Mouse (Mus musculus): Measurements from ENCODE around the gene Shisal2a. TPM values are rescaled to one million over a fixed set of nuclear protein-coding genes. Genes with fewer than 3 reads are reported as not detected.

The Shisal2a gene
- total RNA-seq (2021): not detected
- long read RNA-seq, experiment 1: 0 reads
- long read RNA-seq, experiment 2: 0 reads

DNA sequence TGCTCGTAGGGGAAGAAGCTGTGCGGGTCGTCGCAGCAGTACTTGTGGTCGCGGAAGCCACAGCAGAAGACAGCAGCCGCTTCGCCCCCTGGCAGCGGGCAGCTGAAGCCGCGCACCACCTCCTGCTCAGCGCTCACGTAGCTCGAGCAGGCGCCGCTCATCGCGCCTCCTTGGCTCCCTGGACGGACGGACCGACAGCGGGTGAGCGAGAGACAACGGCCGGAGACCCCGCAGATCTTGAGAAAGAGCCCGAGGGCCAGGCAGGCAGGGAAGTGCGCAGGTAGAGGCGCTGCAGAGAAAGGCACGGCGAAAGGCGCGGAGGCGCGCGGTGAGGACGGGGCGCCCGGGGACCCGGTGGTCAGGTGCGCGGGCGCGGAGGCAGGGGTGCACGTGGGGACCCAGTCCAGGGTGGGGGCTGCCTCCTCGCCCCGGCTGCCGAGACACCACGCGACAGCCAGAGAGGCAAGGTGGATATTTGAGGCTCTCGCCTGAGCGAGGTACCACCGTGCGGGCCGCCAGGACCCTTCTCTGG lies at the start of gene Shisal2a:
Gene Shisal2a (minus strand): TSS at position 167 of the 532 bp plus-strand sequence.
- no peak for TF ChIP-seq CTCF (IDR thresholded peaks at IDR 0.05)
- no peak for DNase-seq (ENCODE audit: extremely low spot score in 1 of 2, low spot score in 2 of 2)
- intact Hi-C loops (cut with DNase I): no loop called here
- no peak within 1 kb of the TSS for H3K27ac ChIP-seq
- peak within 1 kb of the TSS; percentile 28 for H3K4me3 ChIP-seq

DNA sequence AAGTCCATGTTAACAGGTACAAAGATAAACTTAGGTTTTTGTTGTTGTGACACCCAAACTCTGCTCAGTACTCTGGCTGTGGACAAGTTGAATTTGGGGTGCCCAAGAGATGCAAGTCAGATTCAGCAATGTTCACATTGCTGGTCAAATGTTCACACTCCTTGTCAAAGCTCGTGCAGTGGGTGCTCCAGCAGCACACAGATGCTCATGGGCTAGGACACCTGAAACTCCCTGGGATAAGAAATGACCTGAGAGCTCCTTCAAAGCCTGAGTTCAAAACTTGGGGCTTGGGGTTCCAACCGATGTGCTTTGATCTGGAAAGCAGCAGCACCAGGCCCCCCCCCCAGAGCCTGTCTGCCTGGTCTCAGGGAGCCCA lies 48.4 kb upstream of the Shisal2a start:
- H3K27ac ChIP-seq: no peak overlapping the region
- DNase-seq (ENCODE audit: extremely low spot score in 1 of 2, low spot score in 2 of 2): no peak
- no peak for TF ChIP-seq CTCF (IDR thresholded peaks at IDR 0.05)
- H3K4me3 ChIP-seq: no peak overlapping the region
- intact Hi-C loops (cut with DNase I): no loop called here

DNA sequence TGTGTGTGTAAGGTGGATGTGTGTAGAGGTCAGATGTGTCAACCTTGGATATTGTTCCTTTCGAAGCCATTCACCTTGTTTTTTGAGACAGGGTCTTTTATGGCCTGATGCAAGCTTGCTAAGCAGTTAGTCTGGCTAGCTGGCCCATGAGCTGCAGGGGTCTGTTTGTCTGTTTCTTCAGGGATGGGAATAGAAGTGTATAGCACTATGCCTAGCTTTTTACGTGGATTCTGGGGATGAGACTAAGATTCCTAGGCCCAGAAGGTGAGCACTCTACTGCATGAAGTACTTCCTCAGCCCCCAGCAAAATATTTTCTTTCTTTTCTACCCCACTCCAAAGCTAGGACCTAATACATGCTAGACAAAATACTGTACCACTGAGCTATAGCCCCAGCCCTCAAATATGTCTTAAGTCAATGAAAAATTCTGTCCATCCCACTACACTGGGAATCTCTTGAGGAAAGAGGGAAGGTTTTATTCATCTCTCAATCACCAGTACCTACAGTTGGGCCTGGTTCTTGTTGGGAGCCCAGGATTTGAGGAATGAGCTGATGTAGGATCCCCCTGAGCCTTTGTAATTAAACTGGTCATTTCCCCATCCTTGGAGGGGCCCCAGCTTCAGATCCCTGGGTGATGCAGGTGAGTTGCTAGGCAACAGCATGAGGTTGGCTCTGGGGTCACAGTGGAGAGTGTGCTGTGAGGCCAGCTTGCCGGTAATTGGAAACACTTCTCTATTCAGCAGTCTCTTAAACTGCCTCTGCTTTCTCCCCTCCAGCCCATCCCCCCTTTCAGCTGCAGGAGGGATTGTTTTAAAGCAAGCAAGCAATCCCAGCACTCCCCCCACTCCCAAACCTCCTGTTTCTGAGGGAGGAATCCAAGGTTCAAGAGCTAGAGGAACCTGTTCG lies 47.8 kb upstream of the Shisal2a start:
- no peak overlapping the region for H3K27ac ChIP-seq
- intact Hi-C loops (cut with DNase I): no loop called here
- TF ChIP-seq CTCF (IDR thresholded peaks at IDR 0.05): no peak

DNA sequence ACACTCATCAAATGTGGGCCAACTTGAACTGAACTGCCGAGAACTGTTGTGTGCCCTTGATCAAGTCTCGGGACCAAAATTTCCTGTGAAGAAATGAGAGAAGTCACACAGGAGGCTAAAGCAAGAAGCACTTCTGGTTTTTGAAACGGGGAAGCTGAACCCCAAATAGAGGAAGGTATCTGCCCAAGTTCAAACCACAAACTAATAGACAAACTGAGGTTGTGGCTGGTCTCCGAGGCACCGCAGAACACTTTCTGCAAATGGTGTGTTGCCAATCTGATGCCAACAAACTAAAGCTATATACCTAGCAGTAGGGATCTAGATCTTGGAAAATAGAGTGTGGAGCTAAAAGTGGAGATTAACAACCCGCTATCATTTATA lies 45.2 kb upstream of the Shisal2a start:
- no peak overlapping the region for H3K4me3 ChIP-seq
- no peak overlapping the region for H3K27ac ChIP-seq
- TF ChIP-seq CTCF (IDR thresholded peaks at IDR 0.05): no peak
- no peak for DNase-seq (ENCODE audit: extremely low spot score in 1 of 2, low spot score in 2 of 2)
- intact Hi-C loops (cut with DNase I): no loop called here

More for the DNA sequence above, 47.8 kb upstream of the Shisal2a start:
- H3K4me3 ChIP-seq: no peak overlapping the region
- DNase-seq (ENCODE audit: extremely low spot score in 1 of 2, low spot score in 2 of 2): no peak

DNA sequence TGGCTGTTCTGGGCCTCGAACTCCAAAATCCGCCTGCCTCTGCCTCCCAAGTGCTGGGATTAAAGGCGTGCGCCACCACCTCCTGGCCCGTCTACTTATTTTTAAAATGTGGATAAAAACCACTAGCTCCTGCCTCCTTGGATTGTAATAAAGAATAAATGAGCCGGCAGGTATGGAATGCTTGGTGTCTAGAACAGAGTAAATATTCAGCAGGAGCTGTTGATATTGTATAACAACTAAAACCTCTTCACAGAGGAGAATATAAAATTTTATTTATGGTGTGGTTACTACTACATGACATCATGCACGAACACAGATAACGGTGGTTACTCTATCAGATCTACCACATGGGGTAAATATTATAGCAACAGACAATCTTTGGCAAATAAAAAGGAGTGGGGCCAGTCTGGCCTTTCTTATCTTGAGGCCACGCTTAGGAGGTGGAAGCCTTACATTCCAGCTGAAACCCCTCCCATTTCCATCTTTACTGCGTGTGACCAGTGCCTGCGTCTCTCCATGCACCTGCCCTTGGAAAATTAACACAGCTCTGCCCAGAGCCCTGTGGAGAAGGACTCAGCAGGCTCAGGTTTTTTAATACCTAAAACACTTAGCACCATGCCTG lies 44.7 kb upstream of the Shisal2a start:
- no peak for TF ChIP-seq CTCF (IDR thresholded peaks at IDR 0.05)
- no peak overlapping the region for H3K27ac ChIP-seq
- no peak for DNase-seq (ENCODE audit: extremely low spot score in 1 of 2, low spot score in 2 of 2)
- intact Hi-C loops (cut with DNase I): no loop called here
- no peak overlapping the region for H3K4me3 ChIP-seq

GRCm38 (mm10) chr4:108424587-108424986 lies 41.4 kb upstream of the Shisal2a start:
- no peak for TF ChIP-seq CTCF (IDR thresholded peaks at IDR 0.05)
- Histone ChIP-seq H3K4me3 (no peak overlapping the region), H3K27ac (no peak overlapping the region)
- intact Hi-C loops (cut with DNase I): no loop called here
- no peak for DNase-seq (ENCODE audit: extremely low spot score in 1 of 2, low spot score in 2 of 2)

DNA sequence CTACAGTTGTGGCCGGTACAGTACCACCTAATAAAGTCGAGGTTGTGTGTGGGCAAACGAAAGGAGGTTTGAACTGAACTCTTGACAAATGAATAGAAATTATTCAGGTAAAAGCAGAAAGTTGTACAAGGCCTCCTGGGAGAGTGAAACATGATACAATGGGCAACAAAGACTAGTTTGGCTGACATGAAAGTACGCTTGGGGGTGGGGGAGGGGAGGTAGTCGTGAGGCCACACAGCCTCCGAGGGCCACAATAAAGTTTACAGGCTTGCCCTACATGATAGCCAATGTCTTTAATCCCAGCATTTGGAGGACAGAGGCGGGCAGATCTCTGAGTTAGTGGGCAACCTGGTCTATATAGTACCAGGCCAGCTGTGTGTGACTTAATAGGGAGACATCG lies 24.5 kb upstream of the Shisal2a start:
- no peak overlapping the region for H3K27ac ChIP-seq
- no peak for TF ChIP-seq CTCF (IDR thresholded peaks at IDR 0.05)
- H3K4me3 ChIP-seq: no peak overlapping the region
- intact Hi-C loops (cut with DNase I): no loop called here
- DNase-seq (ENCODE audit: extremely low spot score in 1 of 2, low spot score in 2 of 2): no peak

DNA sequence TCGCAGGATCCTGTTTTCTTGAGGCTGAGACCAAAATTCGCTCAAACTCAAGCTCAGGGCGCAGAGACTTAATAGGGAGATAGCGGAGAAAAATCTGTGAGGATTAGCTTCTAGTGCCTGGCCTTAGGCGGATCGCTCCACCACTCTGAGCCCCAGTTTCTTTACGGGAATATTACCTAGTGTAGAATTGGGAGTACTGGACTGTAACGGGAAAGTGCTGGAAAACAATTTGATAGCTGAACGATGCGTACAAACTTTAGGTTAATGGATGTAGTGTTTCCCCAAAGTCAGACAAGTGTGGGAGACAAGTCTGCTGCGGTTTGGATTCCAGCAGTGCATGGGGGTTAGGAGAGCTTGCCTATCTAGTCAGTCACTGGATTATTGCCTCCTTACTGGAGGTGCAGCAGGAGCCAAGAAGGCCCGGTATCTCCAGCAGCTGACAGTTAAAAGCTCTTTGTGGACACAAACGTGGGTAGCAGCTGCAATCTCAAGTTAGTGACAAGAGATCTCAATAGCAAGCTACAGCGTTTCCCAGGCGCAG lies 23.8 kb upstream of the Shisal2a start, which contains the start of gene Gpx7:
Gene Gpx7 (minus strand): TSS at position 101 of the 541 bp plus-strand sequence.
- intact Hi-C loops (cut with DNase I): loop anchor here (1.0 kb wide), 1 partner anchor 53 kb away; no protein-coding TSS in a partner anchor
- TF ChIP-seq CTCF (IDR thresholded peaks at IDR 0.05): no peak
- peak within 1 kb of the TSS; percentile 68 for H3K4me3 ChIP-seq
- peak within 1 kb of the TSS; percentile 63 for H3K27ac ChIP-seq
- DNase-seq (ENCODE audit: extremely low spot score in 1 of 2, low spot score in 2 of 2): no peak

DNA sequence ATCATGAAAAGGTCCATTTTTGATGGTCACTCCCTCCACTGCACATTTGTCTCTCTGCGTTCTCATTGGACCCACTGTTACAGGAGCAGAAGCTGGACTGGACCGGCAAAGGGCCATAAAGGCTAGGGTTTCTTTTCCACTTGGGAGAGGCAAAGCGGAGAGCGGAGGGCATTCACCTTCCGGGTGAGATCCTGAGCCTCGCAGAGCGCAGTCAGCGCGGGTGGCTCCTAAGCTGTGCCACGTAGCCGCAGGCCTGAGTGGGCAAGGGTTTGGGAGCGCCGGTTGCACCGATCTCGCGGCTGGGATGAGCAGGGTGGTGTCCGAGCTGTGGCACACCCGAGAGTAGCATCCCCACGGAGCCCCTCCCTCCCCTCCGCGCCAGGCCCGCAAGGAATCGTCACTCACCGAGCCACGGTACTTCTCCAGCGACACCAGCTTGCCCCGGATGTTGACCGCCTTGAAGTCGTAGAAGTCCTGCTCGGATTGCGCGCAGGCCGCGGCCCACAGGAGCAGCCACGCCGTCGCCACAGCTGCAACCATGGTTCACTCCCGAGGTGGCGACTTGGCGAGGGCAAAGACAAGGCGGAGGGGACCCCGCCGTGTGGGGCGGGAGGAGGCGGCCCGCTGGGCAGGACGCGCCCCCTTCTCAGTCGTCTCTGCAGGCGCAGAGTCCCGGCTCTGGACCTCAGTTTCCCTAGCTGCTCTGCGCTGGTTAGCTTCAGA lies 23.1 kb upstream of the Shisal2a start:
- Histone ChIP-seq H3K27ac (peak overlapping the region; percentile 63), H3K4me3 (peak overlapping the region; percentile 68)
- intact Hi-C loops (cut with DNase I): loop anchor here (1.0 kb wide), 1 partner anchor 54 kb away; no protein-coding TSS in a partner anchor
- DNase-seq (ENCODE audit: extremely low spot score in 1 of 2, low spot score in 2 of 2): peak; percentile 69 to 70
- no peak for TF ChIP-seq CTCF (IDR thresholded peaks at IDR 0.05)

- TF ChIP-seq CTCF (IDR thresholded peaks at IDR 0.05): no peak
- intact Hi-C loops (cut with DNase I): loop anchor here (1.0 kb wide), 1 partner anchor 55 kb away; no protein-coding TSS in a partner anchor
- peak overlapping the region; percentile 68 for H3K4me3 ChIP-seq
- peak overlapping the region; percentile 63 for H3K27ac ChIP-seq
- no peak for DNase-seq (ENCODE audit: extremely low spot score in 1 of 2, low spot score in 2 of 2)
These were observed 22.6 kb upstream of the Shisal2a start for GRCm38 (mm10) chr4:108405766-108406137.

All from left cerebral cortex, adult 2 months (tissue).